Mouse (Mus musculus) midbrain, embryonic 16.5 days (tissue): ENCODE measurements around the gene Nell2. TPM values are rescaled to one million over a fixed set of nuclear protein-coding genes. Genes with fewer than 3 reads are reported as not detected.

Experiments used
- ATAC-seq: fragments of 200-750 bp; cut with Nextera tagmentation; 2 replicates; pipeline ENCODE4 v1.8.0; 2017; ENCODE audit warnings: moderate TSS enrichment
- H3K27ac ChIP-seq: fragments of 300-500 bp; sonication (generic); 2 replicates; pipeline ENCODE4 v1.5.1; 2014; ENCODE audit warnings: mild to moderate bottlenecking, low read length, mixed read lengths
- H3K27me3 ChIP-seq: fragments of 300-500 bp; sonication (generic); 2 replicates; pipeline ENCODE4 v1.6.1; 2014; ENCODE audit warnings: low read depth, low read length, mixed read lengths; ENCODE audit not compliant: control insufficient read depth, insufficient read depth
- H3K36me3 ChIP-seq: fragments of 300-500 bp; sonication (generic); 2 replicates; pipeline ENCODE4 v1.6.1; 2014; ENCODE audit warnings: mild to moderate bottlenecking, low read length, moderate library complexity, mixed read lengths; ENCODE audit not compliant: control insufficient read depth, insufficient read depth
- H3K4me1 ChIP-seq: fragments of 300-500 bp; sonication (generic); 2 replicates; pipeline ENCODE4 v1.6.1; 2014; ENCODE audit warnings: mild to moderate bottlenecking, low read length, mixed read lengths; ENCODE audit not compliant: control insufficient read depth, insufficient read depth
- H3K4me2 ChIP-seq: fragments of 300-500 bp; sonication (generic); 2 replicates; pipeline ENCODE4 v1.6.1; 2014; ENCODE audit warnings: mild to moderate bottlenecking, low read length, mixed read lengths
- H3K4me3 ChIP-seq: fragments of 300-500 bp; sonication (generic); 2 replicates; pipeline ENCODE4 v1.5.1; 2014; ENCODE audit warnings: low read depth, mild to moderate bottlenecking, low read length, moderate library complexity, mixed read lengths
- H3K9ac ChIP-seq: fragments of 300-500 bp; sonication (generic); 2 replicates; pipeline ENCODE4 v1.6.1; 2014; ENCODE audit warnings: low read depth, low read length, mixed read lengths
- H3K9me3 ChIP-seq: fragments of 300-500 bp; sonication (generic); replicated peaks from 2 replicates; pipeline ENCODE4 v1.6.1; 2014; ENCODE audit warnings: mild to moderate bottlenecking, low read length, mixed read lengths; ENCODE audit not compliant: control insufficient read depth, poor library complexity, severe bottlenecking
- WGBS: fragments of 180-500 bp; shearing (Covaris S2); extraction: QIAGEN DNeasy Blood & Tissue Kit; methylation state at CpG from one replicate; pipeline ENCODE4 v1.1.7; 2014; 5-methylcytosine and 5-hydroxymethylcytosine counted together
- polyA plus RNA-seq: library from polyadenylated mRNA; unstranded; fragments of >200 nt; fragmentation: Nextera tagmentation; extraction: Ambion mirVana; gene quantifications from 2 replicates; pipeline ENCODE4 v1.2.1, GENCODE M21; 2015

The Nell2 gene
- polyA plus RNA-seq, 1 experiment from 2014 or later: 198 TPM

- no peak for ATAC-seq
- H3K9me3 ChIP-seq: no peaks in the 10 kb centered on the region
- H3K4me1 ChIP-seq: no peaks in the 10 kb centered on the region
- no peak overlapping the region for H3K4me3 ChIP-seq
- H3K27me3 ChIP-seq: no peaks in the 10 kb centered on the region
- H3K27ac ChIP-seq: no peak overlapping the region
- 76% methylated on average over 4 of the region's 4 CpGs for WGBS
- H3K36me3 ChIP-seq: no peaks in the 10 kb centered on the region
- H3K4me2 ChIP-seq: no peak overlapping the region
- no peak overlapping the region for H3K9ac ChIP-seq
These were observed 317.8 kb downstream of the Nell2 start for GRCm38 (mm10) chr15:95210551-95210950.

GRCm38 (mm10) chr15:95209186-95209585 lies 319.2 kb downstream of the Nell2 start:
- H3K4me1 ChIP-seq: no peaks in the 10 kb centered on the region
- no peak for ATAC-seq
- H3K9me3 ChIP-seq: no peaks in the 10 kb centered on the region
- no peak overlapping the region for H3K27ac ChIP-seq
- WGBS: 88% methylated on average over 4 of the region's 4 CpGs
- no peak overlapping the region for H3K9ac ChIP-seq
- no peaks in the 10 kb centered on the region for H3K36me3 ChIP-seq
- no peak overlapping the region for H3K4me3 ChIP-seq
- no peaks in the 10 kb centered on the region for H3K27me3 ChIP-seq
- H3K4me2 ChIP-seq: no peak overlapping the region

- Histone ChIP-seq H3K36me3 (no peaks in the 10 kb centered on the region), H3K9ac (no peak overlapping the region), H3K27me3 (no peaks in the 10 kb centered on the region), H3K27ac (no peak overlapping the region), H3K9me3 (no peaks in the 10 kb centered on the region), H3K4me2 (no peak overlapping the region), H3K4me1 (0 out of 2 replicates have a peak, but pooled peaks cover 4% of the 10 kb centered on the region), H3K4me3 (no peak overlapping the region)
- ATAC-seq: no peak
- WGBS: 49% methylated on average over 9 of the region's 9 CpGs
These were observed 334.6 kb downstream of the Nell2 start for GRCm38 (mm10) chr15:95193661-95194280.

- 0 out of 2 replicates have a peak, but pooled peaks cover 4% of the 10 kb centered on the region for H3K4me1 ChIP-seq
- no peaks in the 10 kb centered on the region for H3K36me3 ChIP-seq
- no peak overlapping the region for H3K27ac ChIP-seq
- H3K9me3 ChIP-seq: no peaks in the 10 kb centered on the region
- 70% methylated on average over 8 of the region's 8 CpGs for WGBS
- no peak overlapping the region for H3K4me3 ChIP-seq
- H3K27me3 ChIP-seq: no peaks in the 10 kb centered on the region
- H3K9ac ChIP-seq: no peak overlapping the region
- ATAC-seq: no peak
- no peak overlapping the region for H3K4me2 ChIP-seq
These were observed 335.4 kb downstream of the Nell2 start for GRCm38 (mm10) chr15:95192951-95193350.

GRCm38 (mm10) chr15:95186226-95186625 lies 342.1 kb downstream of the Nell2 start:
- Histone ChIP-seq H3K4me3 (no peak overlapping the region), H3K27me3 (no peaks in the 10 kb centered on the region), H3K9me3 (no peaks in the 10 kb centered on the region), H3K36me3 (no peaks in the 10 kb centered on the region), H3K9ac (no peak overlapping the region), H3K4me2 (peak overlapping the region; percentile 9; the same call in 1 of the 2 replicates), H3K27ac (no peak overlapping the region), H3K4me1 (peaks cover 5% of the 10 kb centered on the region)
- no peak for ATAC-seq
- 60% methylated on average over 10 of the region's 10 CpGs for WGBS

- Histone ChIP-seq H3K9ac (no peak overlapping the region), H3K4me1 (peaks cover 5% of the 10 kb centered on the region), H3K27me3 (no peaks in the 10 kb centered on the region), H3K4me3 (no peak overlapping the region), H3K9me3 (no peaks in the 10 kb centered on the region), H3K4me2 (no peak overlapping the region), H3K27ac (no peak overlapping the region), H3K36me3 (no peaks in the 10 kb centered on the region)
- ATAC-seq: no peak
- WGBS: 55% methylated on average over 9 of the region's 9 CpGs
These were observed 342.9 kb downstream of the Nell2 start for GRCm38 (mm10) chr15:95185419-95185818.

- Histone ChIP-seq H3K27me3 (no peaks in the 10 kb centered on the region), H3K27ac (no peak overlapping the region), H3K4me1 (peaks cover 5% of the 10 kb centered on the region), H3K36me3 (no peaks in the 10 kb centered on the region), H3K4me3 (no peak overlapping the region), H3K9ac (no peak overlapping the region), H3K4me2 (no peak overlapping the region), H3K9me3 (no peaks in the 10 kb centered on the region)
- 75% methylated on average over 5 of the region's 5 CpGs for WGBS
- ATAC-seq: no peak
These were observed 344.9 kb downstream of the Nell2 start for GRCm38 (mm10) chr15:95183450-95183849.

GRCm38 (mm10) chr15:95156828-95157227 lies 371.5 kb downstream of the Nell2 start:
- H3K36me3 ChIP-seq: no peaks in the 10 kb centered on the region
- H3K4me1 ChIP-seq: no peaks in the 10 kb centered on the region
- H3K4me2 ChIP-seq: no peak overlapping the region
- no peak overlapping the region for H3K9ac ChIP-seq
- H3K4me3 ChIP-seq: no peak overlapping the region
- H3K9me3 ChIP-seq: no peaks in the 10 kb centered on the region
- no peak overlapping the region for H3K27ac ChIP-seq
- H3K27me3 ChIP-seq: no peaks in the 10 kb centered on the region
- WGBS: 72% methylated on average over 3 of the region's 3 CpGs
- ATAC-seq: no peak

- no peaks in the 10 kb centered on the region for H3K36me3 ChIP-seq
- H3K4me1 ChIP-seq: no peaks in the 10 kb centered on the region
- 77% methylated on average over 2 of the region's 2 CpGs for WGBS
- H3K4me2 ChIP-seq: no peak overlapping the region
- no peak for ATAC-seq
- H3K4me3 ChIP-seq: no peak overlapping the region
- H3K9me3 ChIP-seq: no peaks in the 10 kb centered on the region
- H3K9ac ChIP-seq: no peak overlapping the region
- H3K27ac ChIP-seq: no peak overlapping the region
- H3K27me3 ChIP-seq: no peaks in the 10 kb centered on the region
These were observed 383.2 kb downstream of the Nell2 start for GRCm38 (mm10) chr15:95145118-95145517.
